Mouse (Mus musculus): ENCODE results near the gene Cdh18. TPM values are rescaled to one million over a fixed set of nuclear protein-coding genes. Genes with fewer than 3 reads are reported as not detected.
"Not testable (repeated sequence)": the region's sequence is repeated elsewhere in the genome, so short reads cannot be mapped to it uniquely, and the experiment has no call there.

Gene Cdh18
- polyA plus RNA-seq, 1 experiment from 2014 or later, result 1.7 TPM

- ATAC-seq (ENCODE audit: insufficient number of reproducible peaks, insufficient read depth, low FRiP score, low TSS enrichment), result no peak
- 87% methylated on average over 2 of the region's 2 CpGs for WGBS
- Histone ChIP-seq H3K27me3 (no peaks in the 10 kb centered on the region), H3K9me3 (no peaks in the 10 kb centered on the region), H3K4me2 (replicated peaks) (no peak overlapping the region), H3K9ac (no peak overlapping the region), H3K4me3 (no peak overlapping the region), H3K27ac (no peak overlapping the region), H3K36me3 (no peaks in the 10 kb centered on the region), H3K4me1 (no peaks in the 10 kb centered on the region)
Observed at GRCm38 (mm10) chr15:23087535-23087934, 538.7 kb downstream of the Cdh18 start.

DNA sequence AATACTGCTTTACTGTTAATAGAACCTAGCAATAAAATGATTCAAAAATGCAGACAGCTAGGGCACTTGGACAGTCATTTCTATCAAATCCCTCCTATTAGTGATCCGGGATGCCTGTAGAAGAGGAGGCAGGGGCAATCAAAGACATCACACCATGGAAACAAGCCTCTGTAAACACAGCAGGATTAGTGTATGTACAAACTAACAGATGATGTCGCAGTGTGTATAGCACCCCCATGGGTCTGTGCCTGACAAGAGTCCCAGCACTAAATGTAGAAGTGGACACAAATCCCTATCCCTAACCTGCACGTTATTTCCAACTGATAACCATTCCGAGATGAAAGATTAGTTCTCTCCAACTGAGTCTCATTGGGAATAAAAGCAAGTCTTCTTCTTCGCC, 547.8 kb downstream of the Cdh18 start:
- Histone ChIP-seq H3K36me3 (no peaks in the 10 kb centered on the region), H3K4me3 (no peak overlapping the region), H3K4me2 (replicated peaks) (no peak overlapping the region), H3K27me3 (no peaks in the 10 kb centered on the region), H3K4me1 (no peaks in the 10 kb centered on the region), H3K9ac (no peak overlapping the region), H3K27ac (no peak overlapping the region), H3K9me3 (no peaks in the 10 kb centered on the region)
- 81% methylated on average over 5 of the region's 5 CpGs for WGBS
- no peak for ATAC-seq (ENCODE audit: insufficient number of reproducible peaks, insufficient read depth, low FRiP score, low TSS enrichment)

- Histone ChIP-seq H3K4me3 (no peak overlapping the region), H3K9me3 (no peaks in the 10 kb centered on the region), H3K27ac (no peak overlapping the region), H3K27me3 (no peaks in the 10 kb centered on the region), H3K36me3 (no peaks in the 10 kb centered on the region), H3K4me1 (no peaks in the 10 kb centered on the region), H3K4me2 (replicated peaks) (no peak overlapping the region), H3K9ac (no peak overlapping the region)
- ATAC-seq (ENCODE audit: insufficient number of reproducible peaks, insufficient read depth, low FRiP score, low TSS enrichment), result no peak
- 32% methylated on average over 5 of the region's 5 CpGs for WGBS
Observed at GRCm38 (mm10) chr15:23104668-23105380, 556.0 kb downstream of the Cdh18 start.

GRCm38 (mm10) chr15:23134950-23135715, 586.3 kb downstream of the Cdh18 start:
- no peak for ATAC-seq (ENCODE audit: insufficient number of reproducible peaks, insufficient read depth, low FRiP score, low TSS enrichment)

DNA sequence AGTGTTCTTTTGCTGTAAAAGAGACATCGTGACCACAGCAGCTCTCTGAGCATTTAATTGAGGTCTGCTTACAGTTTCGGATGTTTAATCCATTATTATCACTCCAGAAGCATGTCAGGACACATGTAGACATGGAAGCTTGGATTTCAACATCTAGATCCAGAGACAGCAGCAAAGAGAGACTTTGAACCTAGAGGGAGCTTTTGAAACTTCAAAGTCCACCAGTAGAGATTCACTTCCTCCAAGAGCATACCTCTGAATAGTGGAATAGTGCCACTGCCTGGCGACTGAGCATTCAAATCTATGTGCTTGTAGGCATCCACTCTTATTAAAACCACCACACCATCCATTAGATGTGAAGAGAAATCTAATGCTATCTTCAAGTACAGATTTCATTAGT, 588.1 kb downstream of the Cdh18 start:
- ATAC-seq (ENCODE audit: insufficient number of reproducible peaks, insufficient read depth, low FRiP score, low TSS enrichment), result no peak
- WGBS, result 74% methylated on average over 3 of the region's 3 CpGs
- Histone ChIP-seq H3K4me1 (no peaks in the 10 kb centered on the region), H3K4me3 (no peak overlapping the region), H3K9me3 (no peaks in the 10 kb centered on the region), H3K27me3 (no peaks in the 10 kb centered on the region), H3K27ac (no peak overlapping the region), H3K9ac (no peak overlapping the region), H3K36me3 (no peaks in the 10 kb centered on the region), H3K4me2 (replicated peaks) (no peak overlapping the region)

More at GRCm38 (mm10) chr15:23134950-23135715, 586.3 kb downstream of the Cdh18 start:
- H3K9me3 ChIP-seq, result no peaks in the 10 kb centered on the region
- no peaks in the 10 kb centered on the region for H3K4me1 ChIP-seq
- H3K27me3 ChIP-seq, result no peaks in the 10 kb centered on the region
- H3K4me2 ChIP-seq (replicated peaks), result no peak overlapping the region
- no peaks in the 10 kb centered on the region for H3K36me3 ChIP-seq
- H3K9ac ChIP-seq, result no peak overlapping the region
- no peak overlapping the region for H3K27ac ChIP-seq
- H3K4me3 ChIP-seq, result no peak overlapping the region
- 60% methylated on average over 6 of the region's 6 CpGs for WGBS

GRCm38 (mm10) chr15:23142907-23143306, 594.1 kb downstream of the Cdh18 start:
- H3K4me2 ChIP-seq (replicated peaks); ATAC-seq (ENCODE audit: insufficient number of reproducible peaks, insufficient read depth, low FRiP score, low TSS enrichment); H3K27me3 ChIP-seq; H3K4me1 ChIP-seq; H3K36me3 ChIP-seq; H3K4me3 ChIP-seq; H3K9ac ChIP-seq; H3K9me3 ChIP-seq; H3K27ac ChIP-seq: not testable (repeated sequence)
- no CpG with 5 or more reads among the region's 1 CpGs for WGBS

DNA sequence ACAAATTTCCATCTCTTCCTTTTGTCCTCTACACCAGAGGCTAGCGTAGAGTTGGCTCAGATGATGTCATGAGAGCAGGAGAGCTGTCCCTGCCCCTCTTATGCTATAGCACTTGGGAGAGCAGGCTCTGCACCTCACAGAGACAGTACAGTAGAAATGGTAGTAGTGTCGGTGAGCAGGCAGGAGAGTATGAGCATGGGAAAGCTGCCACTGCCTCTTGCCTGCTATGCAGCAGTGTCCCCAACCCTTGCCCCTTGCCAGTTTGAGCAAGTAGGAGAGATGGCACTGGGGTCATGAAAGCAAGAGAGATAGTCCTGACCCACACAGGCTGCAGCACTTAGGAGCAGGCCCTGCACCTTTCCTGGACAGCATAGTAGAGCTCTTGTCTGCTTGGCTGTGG, 607.1 kb downstream of the Cdh18 start:
- Histone ChIP-seq H3K36me3 (no peaks in the 10 kb centered on the region), H3K9ac (no peak overlapping the region), H3K4me2 (replicated peaks) (no peak overlapping the region), H3K9me3 (no peaks in the 10 kb centered on the region), H3K4me3 (no peak overlapping the region), H3K4me1 (no peaks in the 10 kb centered on the region), H3K27ac (no peak overlapping the region), H3K27me3 (no peaks in the 10 kb centered on the region)
- no peak for ATAC-seq (ENCODE audit: insufficient number of reproducible peaks, insufficient read depth, low FRiP score, low TSS enrichment)
- 94% methylated on average over 2 of the region's 2 CpGs for WGBS

DNA sequence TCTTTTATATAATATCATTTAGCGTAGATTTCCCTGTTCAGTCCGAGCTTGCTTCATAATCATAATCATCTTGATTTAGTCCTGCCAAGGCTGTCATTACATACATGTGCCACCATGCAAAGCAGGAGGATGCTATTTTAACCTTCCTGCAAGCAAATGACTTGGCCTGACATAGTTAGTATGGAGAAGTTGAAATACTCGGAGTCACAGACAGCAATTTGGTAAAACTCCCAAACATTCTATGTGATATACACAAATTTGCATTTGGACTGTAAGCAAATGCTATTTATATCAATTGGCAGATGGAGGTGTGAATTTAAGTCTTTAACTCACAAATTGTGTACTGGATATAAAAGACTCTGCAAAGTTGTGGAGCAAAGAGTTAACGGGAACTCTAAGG, 616.0 kb downstream of the Cdh18 start:
- Histone ChIP-seq H3K4me3 (no peak overlapping the region), H3K27ac (no peak overlapping the region), H3K4me2 (replicated peaks) (no peak overlapping the region), H3K9me3 (no peaks in the 10 kb centered on the region), H3K4me1 (no peaks in the 10 kb centered on the region), H3K9ac (no peak overlapping the region), H3K27me3 (no peaks in the 10 kb centered on the region), H3K36me3 (no peaks in the 10 kb centered on the region)
- ATAC-seq (ENCODE audit: insufficient number of reproducible peaks, insufficient read depth, low FRiP score, low TSS enrichment), result no peak
- 82% methylated on average over 4 of the region's 4 CpGs for WGBS

DNA sequence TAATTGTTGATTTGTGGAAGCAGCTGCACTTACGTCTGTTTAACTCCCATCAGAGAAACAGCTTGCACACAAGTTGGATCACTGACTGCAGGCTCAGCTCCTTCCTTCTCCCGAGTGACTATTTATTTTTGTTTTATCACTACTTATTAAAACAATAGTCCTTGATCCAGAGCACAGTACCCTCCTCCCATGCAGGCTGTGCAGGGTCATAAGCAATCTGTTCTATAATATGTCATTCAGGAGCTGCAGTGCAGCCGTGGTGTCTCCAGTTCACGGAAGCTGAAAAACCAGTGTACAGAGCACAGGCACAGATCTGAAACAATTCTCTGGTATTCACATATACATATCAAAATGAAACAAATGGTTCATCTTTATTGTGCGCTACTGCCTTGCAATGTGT, 625.8 kb downstream of the Cdh18 start:
- Histone ChIP-seq H3K4me1 (no peaks in the 10 kb centered on the region), H3K36me3 (no peaks in the 10 kb centered on the region), H3K27me3 (no peaks in the 10 kb centered on the region), H3K4me2 (replicated peaks) (no peak overlapping the region), H3K27ac (no peak overlapping the region), H3K9ac (no peak overlapping the region), H3K4me3 (no peak overlapping the region), H3K9me3 (no peaks in the 10 kb centered on the region)
- no peak for ATAC-seq (ENCODE audit: insufficient number of reproducible peaks, insufficient read depth, low FRiP score, low TSS enrichment)
- WGBS, result 57% methylated on average over 5 of the region's 5 CpGs

DNA sequence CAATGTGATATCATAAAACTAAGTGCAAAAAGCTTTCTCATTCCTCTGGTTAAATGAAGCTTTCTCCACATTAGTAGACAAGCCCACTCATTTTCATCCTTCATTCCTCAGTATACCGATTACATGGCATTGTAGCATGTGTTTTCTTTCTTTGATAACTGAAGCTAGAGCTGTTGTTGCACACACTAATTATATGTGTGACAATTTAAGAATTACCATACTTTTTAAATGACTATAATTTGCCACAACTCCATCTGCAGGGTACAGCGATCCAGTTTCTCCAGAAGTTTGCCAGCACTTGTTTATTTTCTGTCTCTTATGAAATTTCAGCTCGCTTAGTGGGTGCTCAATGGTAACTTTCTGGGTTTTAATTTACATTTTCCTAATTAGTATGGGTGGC, 663.2 kb downstream of the Cdh18 start:
- no peak overlapping the region for H3K9ac ChIP-seq
- H3K4me1 ChIP-seq, result no peaks in the 10 kb centered on the region
- no peaks in the 10 kb centered on the region for H3K36me3 ChIP-seq
- H3K4me2 ChIP-seq (replicated peaks), result no peak overlapping the region
- H3K9me3 ChIP-seq, result no peaks in the 10 kb centered on the region
- 73% methylated on average over 3 of the region's 3 CpGs for WGBS
- H3K4me3 ChIP-seq, result no peak overlapping the region
- no peaks in the 10 kb centered on the region for H3K27me3 ChIP-seq
- ATAC-seq (ENCODE audit: insufficient number of reproducible peaks, insufficient read depth, low FRiP score, low TSS enrichment), result no peak
- H3K27ac ChIP-seq, result no peak overlapping the region

DNA sequence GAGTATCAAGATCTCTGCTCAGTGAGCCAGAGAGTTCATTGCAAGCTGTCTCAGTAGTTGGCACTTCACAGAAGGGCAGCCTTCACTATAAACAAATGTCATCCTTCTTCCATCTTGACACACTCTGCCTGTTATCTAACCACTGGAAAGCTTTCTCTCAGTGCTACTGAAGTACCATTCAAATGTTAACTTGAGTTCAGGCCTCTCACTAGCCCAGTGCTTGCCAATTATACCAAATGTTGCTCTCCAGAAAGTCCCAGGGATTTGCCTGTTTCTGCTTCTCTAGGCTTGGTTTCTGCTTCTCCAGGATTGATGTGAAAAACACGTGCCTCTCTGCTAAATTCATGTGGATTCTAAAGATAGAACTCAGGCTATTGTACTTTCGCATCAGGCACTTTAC, 681.8 kb downstream of the Cdh18 start:
- Histone ChIP-seq H3K4me3 (no peak overlapping the region), H3K4me1 (no peaks in the 10 kb centered on the region), H3K27ac (no peak overlapping the region), H3K27me3 (no peaks in the 10 kb centered on the region), H3K4me2 (replicated peaks) (no peak overlapping the region), H3K36me3 (no peaks in the 10 kb centered on the region), H3K9me3 (no peaks in the 10 kb centered on the region), H3K9ac (no peak overlapping the region)
- 72% methylated on average over 2 of the region's 2 CpGs for WGBS
- ATAC-seq (ENCODE audit: insufficient number of reproducible peaks, insufficient read depth, low FRiP score, low TSS enrichment), result no peak

- ATAC-seq (ENCODE audit: insufficient number of reproducible peaks, insufficient read depth, low FRiP score, low TSS enrichment), result no peak
- H3K4me3 ChIP-seq, result no peak overlapping the region
- 48% methylated on average over 5 of the region's 5 CpGs for WGBS
- no peaks in the 10 kb centered on the region for H3K4me1 ChIP-seq
- no peaks in the 10 kb centered on the region for H3K27me3 ChIP-seq
- H3K36me3 ChIP-seq, result no peaks in the 10 kb centered on the region
- H3K27ac ChIP-seq, result no peak overlapping the region
- H3K9me3 ChIP-seq, result no peaks in the 10 kb centered on the region
- H3K9ac ChIP-seq, result no peak overlapping the region
- H3K4me2 ChIP-seq (replicated peaks), result no peak overlapping the region
Observed at GRCm38 (mm10) chr15:23257751-23258440, 709.1 kb downstream of the Cdh18 start.

All from embryonic facial prominence, embryonic 12.5 days (tissue).